Mouse (Mus musculus) brain, embryonic 14.5 days (tissue): Measurements from ENCODE around the gene Atg14.

Source experiments
- CTCF ChIP-seq: fragments of 200-500 bp; IDR thresholded peaks from 2 replicates; pipeline ENCODE4 v1.5.1; 2012; ENCODE audit warnings: inconsistent platforms, mild to moderate bottlenecking, moderate library complexity, borderline replicate concordance; ENCODE audit not compliant: insufficient read depth, insufficient read length; ENCODE audit errors: extremely low read depth
- POLR2A ChIP-seq: fragments of 200-500 bp; IDR thresholded peaks from 2 replicates; pipeline ENCODE4 v1.6.1; 2012; ENCODE audit warnings: mild to moderate bottlenecking, inconsistent platforms, borderline replicate concordance; ENCODE audit not compliant: poor library complexity, insufficient read depth, insufficient read length, severe bottlenecking; ENCODE audit errors: extremely low read depth

DNA sequence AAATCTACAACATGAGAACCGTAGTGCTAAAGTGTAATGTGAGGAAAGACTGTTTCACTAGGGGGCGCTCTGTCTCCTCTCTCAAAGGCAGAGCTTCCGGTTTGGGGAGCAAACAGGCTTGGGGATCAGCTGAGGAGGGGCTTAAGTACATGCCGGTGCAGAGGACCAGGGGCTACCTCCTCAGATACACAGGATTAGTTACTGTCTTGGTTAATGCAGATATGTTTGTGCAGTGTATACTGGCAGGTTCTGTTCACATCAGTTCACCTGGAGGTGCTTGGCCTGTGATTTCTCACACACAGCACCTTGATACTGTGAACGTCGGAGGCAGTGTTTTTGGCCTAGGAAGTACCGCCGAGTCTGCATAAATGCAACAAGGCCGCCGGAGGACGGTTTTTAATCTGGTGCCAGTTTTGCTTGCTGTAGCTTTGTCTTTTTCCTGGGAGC, 27.5 kb upstream of the Atg14 start:
- TF ChIP-seq CTCF (peak; percentile 74; the same call in 1 of the 2 replicates), POLR2A (no peak)
